Mouse (Mus musculus) cortical plate, adult 2 months (tissue): ENCODE measurements at regions not wholly inside any gene's neighbourhood (a gene's known extent, or its start where the extent isn't known, plus 50 kb on each side); places are given as distances from the start of the nearest gene placed in this dataset.

ENCODE experiments used
- CTCF ChIP-seq: fragments of 200-500 bp; IDR thresholded peaks from 2 replicates; pipeline ENCODE4 v1.5.1; 2011; ENCODE audit warnings: mild to moderate bottlenecking, control low read depth, low read length; ENCODE audit not compliant: insufficient read depth; ENCODE audit errors: extremely low read depth
- POLR2A ChIP-seq: fragments of 200-500 bp; IDR thresholded peaks from 2 replicates; pipeline ENCODE4 v1.6.1; 2011; ENCODE audit warnings: mild to moderate bottlenecking, low read length, control low read depth; ENCODE audit not compliant: insufficient read depth; ENCODE audit errors: extremely low read depth

DNA sequence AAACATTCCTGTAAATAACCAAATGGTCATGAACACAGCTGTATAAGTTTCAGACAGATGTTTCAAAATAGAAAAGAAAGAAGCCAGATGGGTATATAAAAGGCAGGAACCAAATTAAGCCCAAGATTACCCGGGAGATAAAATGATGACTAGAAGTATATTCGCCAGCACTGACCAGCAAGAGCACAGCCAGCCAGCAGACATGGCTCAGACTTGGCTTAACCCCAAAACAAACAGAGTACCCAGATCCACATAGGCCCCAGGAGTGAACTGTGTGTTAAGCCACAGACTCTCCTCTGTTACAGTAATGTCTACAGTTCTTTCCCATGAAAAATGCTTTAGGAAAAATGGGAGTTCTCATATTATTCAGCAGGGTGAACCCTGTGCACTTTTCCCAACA, 123.2 kb downstream of the Atp6ap1l start:
- TF ChIP-seq CTCF (no peak), POLR2A (no peak)
